Mouse (Mus musculus) lung, embryonic 14.5 days (tissue): ENCODE measurements at regions not wholly inside any gene's neighbourhood (a gene's known extent, or its start where the extent isn't known, plus 50 kb on each side); places are given as distances from the start of the nearest gene placed in this dataset.

ENCODE experiments used
- ATAC-seq: fragments of 200-750 bp; cut with Nextera tagmentation; 2 replicates; pipeline ENCODE4 v1.8.0; 2017; ENCODE audit warnings: mild to moderate bottlenecking, moderate TSS enrichment, moderate library complexity; ENCODE audit not compliant: insufficient read depth
- DNase-seq: peaks from one replicate; pipeline ENCODE4 v3.0.0-alpha.2; 2015
- H3K27ac ChIP-seq: fragments of 300-500 bp; sonication (generic); 2 replicates; pipeline ENCODE4 v1.5.1; 2014; ENCODE audit warnings: low read depth, mild to moderate bottlenecking, moderate library complexity
- H3K27me3 ChIP-seq: fragments of 300-500 bp; sonication (generic); 2 replicates; pipeline ENCODE4 v1.6.1; 2014; ENCODE audit warnings: low read length, control low read depth; ENCODE audit not compliant: insufficient read depth
- H3K36me3 ChIP-seq: fragments of 300-500 bp; sonication (generic); 2 replicates; pipeline ENCODE4 v1.6.1; 2014; ENCODE audit warnings: control low read depth; ENCODE audit not compliant: insufficient read depth
- H3K4me1 ChIP-seq: fragments of 300-500 bp; sonication (generic); 2 replicates; pipeline ENCODE4 v1.6.1; 2014; ENCODE audit warnings: antibody characterized with exemption, control low read depth; ENCODE audit not compliant: insufficient read depth
- H3K4me2 ChIP-seq: fragments of 300-500 bp; sonication (generic); 2 replicates; pipeline ENCODE4 v1.6.1; 2014; ENCODE audit warnings: mild to moderate bottlenecking
- H3K4me3 ChIP-seq: fragments of 300-500 bp; sonication (generic); 2 replicates; pipeline ENCODE4 v1.5.1; 2014; ENCODE audit warnings: low read depth, low read length
- H3K9ac ChIP-seq: fragments of 300-500 bp; sonication (generic); 2 replicates; pipeline ENCODE4 v1.6.1; 2014
- H3K9me3 ChIP-seq: fragments of 300-500 bp; sonication (generic); 2 replicates; pipeline ENCODE4 v1.6.1; 2016; ENCODE audit warnings: low read depth, low read length, control low read depth
- CTCF ChIP-seq: IDR thresholded peaks from 2 replicates; pipeline ENCODE4 v1.5.1; 2016; ENCODE audit warnings: antibody characterized with exemption, low read depth
- WGBS: fragments of 180-500 bp; shearing (Covaris S2); extraction: QIAGEN DNeasy Blood & Tissue Kit; methylation state at CpG from one replicate; pipeline ENCODE4 v1.1.7; 2014; 5-methylcytosine and 5-hydroxymethylcytosine counted together

DNA sequence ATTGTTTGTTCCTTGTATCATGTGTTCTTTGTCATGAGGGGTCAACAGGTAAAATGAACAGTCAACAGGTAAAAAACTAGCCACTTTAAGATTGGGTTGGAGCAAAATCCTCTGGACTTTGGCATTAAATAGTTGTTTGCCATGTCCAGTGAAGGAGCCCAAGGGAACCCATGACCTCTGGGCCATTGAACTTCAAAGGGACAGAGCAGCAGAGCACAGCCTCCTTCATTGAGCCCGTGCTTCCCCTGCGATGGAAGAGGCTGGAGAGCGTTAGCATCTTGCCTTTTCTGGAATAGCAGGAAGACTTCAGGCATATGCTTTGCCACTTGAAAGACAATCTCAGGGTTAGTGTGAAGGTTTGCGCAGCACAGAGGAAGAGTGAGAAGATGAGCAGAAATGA, 320.4 kb upstream of the Id2 start:
- Histone ChIP-seq H3K27me3 (no peaks in the 10 kb centered on the region), H3K9me3 (no peaks in the 10 kb centered on the region), H3K27ac (no peak overlapping the region), H3K36me3 (no peaks in the 10 kb centered on the region), H3K9ac (no peak overlapping the region), H3K4me2 (no peak overlapping the region), H3K4me3 (no peak overlapping the region), H3K4me1 (no peaks in the 10 kb centered on the region)
- DNase-seq: no peak
- no peak for ATAC-seq
- WGBS: 71% methylated on average over 4 of the region's 4 CpGs
- no peak for TF ChIP-seq CTCF

GRCm38 (mm10) chr12:25416571-25416970, 319.6 kb upstream of the Id2 start:
- H3K36me3 ChIP-seq: no peaks in the 10 kb centered on the region
- H3K9me3 ChIP-seq: no peaks in the 10 kb centered on the region
- H3K9ac ChIP-seq: no peak overlapping the region
- H3K4me1 ChIP-seq: no peaks in the 10 kb centered on the region
- DNase-seq: no peak
- no peak for ATAC-seq
- WGBS: 62% methylated on average over 3 of the region's 3 CpGs
- H3K27me3 ChIP-seq: no peaks in the 10 kb centered on the region
- no peak overlapping the region for H3K27ac ChIP-seq
- no peak for TF ChIP-seq CTCF
- no peak overlapping the region for H3K4me3 ChIP-seq
- H3K4me2 ChIP-seq: no peak overlapping the region

DNA sequence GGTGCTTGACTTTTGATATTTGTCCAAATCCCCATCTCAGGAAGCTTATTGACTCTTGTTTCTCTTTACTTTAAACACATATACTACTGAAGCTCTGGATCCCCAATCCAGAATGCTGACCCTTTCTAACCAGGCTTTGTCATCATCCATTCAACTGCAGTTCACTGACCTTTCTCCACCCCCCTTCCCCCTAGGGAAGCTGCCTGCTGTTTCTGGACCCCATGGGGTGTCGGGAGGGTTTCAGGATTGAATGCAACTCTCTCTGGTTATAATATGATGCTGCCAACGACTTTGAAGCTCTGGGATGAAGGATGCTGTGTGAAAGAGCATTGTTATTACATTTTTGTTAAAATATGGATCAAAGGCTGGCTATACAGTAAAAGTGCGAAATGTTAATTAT, 318.7 kb upstream of the Id2 start:
- Histone ChIP-seq H3K36me3 (no peaks in the 10 kb centered on the region), H3K4me2 (no peak overlapping the region), H3K4me1 (no peaks in the 10 kb centered on the region), H3K9me3 (no peaks in the 10 kb centered on the region), H3K27ac (no peak overlapping the region), H3K9ac (no peak overlapping the region), H3K27me3 (no peaks in the 10 kb centered on the region), H3K4me3 (no peak overlapping the region)
- DNase-seq: no peak
- WGBS: 43% methylated on average over 3 of the region's 3 CpGs
- TF ChIP-seq CTCF: no peak
- no peak for ATAC-seq

- H3K9ac ChIP-seq: no peak overlapping the region
- H3K36me3 ChIP-seq: no peaks in the 10 kb centered on the region
- peak; percentile 67 for TF ChIP-seq CTCF
- H3K27ac ChIP-seq: no peak overlapping the region
- no peaks in the 10 kb centered on the region for H3K4me1 ChIP-seq
- 35% methylated on average over 2 of the region's 2 CpGs for WGBS
- ATAC-seq (no peak), DNase-seq (peak; percentile 71)
- H3K4me3 ChIP-seq: no peak overlapping the region
- H3K4me2 ChIP-seq: no peak overlapping the region
- no peaks in the 10 kb centered on the region for H3K9me3 ChIP-seq
- no peaks in the 10 kb centered on the region for H3K27me3 ChIP-seq
These were observed 318.3 kb upstream of the Id2 start for GRCm38 (mm10) chr12:25415232-25415631.

GRCm38 (mm10) chr12:25407301-25407700, 310.4 kb upstream of the Id2 start:
- ATAC-seq: no peak
- no peak overlapping the region for H3K9ac ChIP-seq
- no peaks in the 10 kb centered on the region for H3K4me1 ChIP-seq
- DNase-seq: no peak
- no peak overlapping the region for H3K4me3 ChIP-seq
- no peak overlapping the region for H3K4me2 ChIP-seq
- WGBS: 85% methylated on average over 2 of the region's 2 CpGs
- no peaks in the 10 kb centered on the region for H3K36me3 ChIP-seq
- no peak for TF ChIP-seq CTCF
- no peaks in the 10 kb centered on the region for H3K9me3 ChIP-seq
- H3K27me3 ChIP-seq: no peaks in the 10 kb centered on the region
- no peak overlapping the region for H3K27ac ChIP-seq

GRCm38 (mm10) chr12:25400326-25400725, 303.4 kb upstream of the Id2 start:
- WGBS: 71% methylated on average over 5 of the region's 5 CpGs
- Histone ChIP-seq H3K4me3 (no peak overlapping the region), H3K27ac (no peak overlapping the region), H3K27me3 (no peaks in the 10 kb centered on the region), H3K9me3 (no peaks in the 10 kb centered on the region), H3K4me2 (no peak overlapping the region), H3K36me3 (no peaks in the 10 kb centered on the region), H3K9ac (no peak overlapping the region), H3K4me1 (no peaks in the 10 kb centered on the region)
- DNase-seq (no peak), ATAC-seq (no peak)
- no peak for TF ChIP-seq CTCF

DNA sequence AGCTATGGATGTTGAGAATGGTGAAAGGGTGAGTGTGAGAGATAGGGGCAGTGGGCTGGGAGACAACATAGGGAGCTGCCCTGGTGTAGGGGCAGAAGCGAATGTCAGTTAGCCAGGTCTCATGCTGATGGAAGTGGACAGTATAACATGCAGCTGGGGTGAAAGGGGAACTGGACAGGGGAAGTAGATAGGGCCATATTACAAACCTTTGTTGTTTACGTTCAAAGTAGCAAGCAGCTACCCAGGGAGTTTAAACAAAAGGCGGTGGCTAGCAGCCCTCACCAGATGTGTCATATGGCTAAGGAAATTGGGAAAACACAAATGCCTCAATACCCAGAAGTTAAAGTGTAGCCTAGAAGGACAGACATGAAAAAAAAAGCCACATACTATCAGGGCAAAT, 301.8 kb upstream of the Id2 start:
- no peak for DNase-seq
- TF ChIP-seq CTCF: no peak
- Histone ChIP-seq H3K9me3 (no peaks in the 10 kb centered on the region), H3K4me2 (no peak overlapping the region), H3K4me3 (no peak overlapping the region), H3K36me3 (no peaks in the 10 kb centered on the region), H3K27ac (no peak overlapping the region), H3K4me1 (no peaks in the 10 kb centered on the region), H3K27me3 (no peaks in the 10 kb centered on the region), H3K9ac (no peak overlapping the region)
- no peak for ATAC-seq
- whole genome bisulfite sequencing: 69% methylated on average over 3 of the region's 3 CpGs

- TF ChIP-seq CTCF: no peak
These were observed 297.4 kb upstream of the Id2 start for GRCm38 (mm10) chr12:25394326-25394725.

More at GRCm38 (mm10) chr12:25394326-25394725, 297.4 kb upstream of the Id2 start:
- no peaks in the 10 kb centered on the region for H3K4me1 ChIP-seq
- H3K27ac ChIP-seq: no peak overlapping the region
- ATAC-seq (no peak), DNase-seq (no peak)
- no peak overlapping the region for H3K9ac ChIP-seq
- no peaks in the 10 kb centered on the region for H3K9me3 ChIP-seq
- no peak overlapping the region for H3K4me2 ChIP-seq
- no peaks in the 10 kb centered on the region for H3K27me3 ChIP-seq
- no peak overlapping the region for H3K4me3 ChIP-seq
- 91% methylated on average over 3 of the region's 3 CpGs for WGBS
- no peaks in the 10 kb centered on the region for H3K36me3 ChIP-seq
